Mouse (Mus musculus): Measurements from ENCODE around the gene Crtc3. TPM values are rescaled to one million over a fixed set of nuclear protein-coding genes. Genes with fewer than 3 reads are reported as not detected.

Crtc3 gene
- polyA plus RNA-seq, 1 experiment from 2014 or later: 16.6 TPM

- Histone ChIP-seq H3K36me3 (ENCODE audit: control insufficient read depth, insufficient read depth, low read length) (no peaks in the 10 kb centered on the region), H3K4me3 (ENCODE audit: low read depth, low read length) (no peak overlapping the region), H3K4me2 (no peak overlapping the region), H3K27me3 (replicated peaks; ENCODE audit: control insufficient read depth, insufficient read depth, low read length) (no peaks in the 10 kb centered on the region), H3K4me1 (replicated peaks; ENCODE audit: control insufficient read depth, insufficient read depth, low read length) (peaks cover 7% of the 10 kb centered on the region; the same call in 1 of the 2 replicates), H3K27ac (ENCODE audit: low read depth, low read length) (no peak overlapping the region), H3K9me3 (ENCODE audit: control insufficient read depth, low read length) (no peaks in the 10 kb centered on the region), H3K9ac (ENCODE audit: low read depth, low read length) (no peak overlapping the region)
- DNase-seq (ENCODE audit: low spot score) (no peak), ATAC-seq (replicated peaks; ENCODE audit: low FRiP score) (no peak)
- 83% methylated on average over 5 of the region's 5 CpGs for WGBS
Observed at GRCm38 (mm10) chr7:80654926-80655325, 33.8 kb downstream of the Crtc3 start.

GRCm38 (mm10) chr7:80654393-80654792, 34.3 kb downstream of the Crtc3 start:
- DNase-seq (ENCODE audit: low spot score) (no peak), ATAC-seq (replicated peaks; ENCODE audit: low FRiP score) (no peak)
- WGBS: 83% methylated on average over 7 of the region's 7 CpGs
- Histone ChIP-seq H3K4me3 (ENCODE audit: low read depth, low read length) (no peak overlapping the region), H3K27ac (ENCODE audit: low read depth, low read length) (no peak overlapping the region), H3K9me3 (ENCODE audit: control insufficient read depth, low read length) (no peaks in the 10 kb centered on the region), H3K36me3 (ENCODE audit: control insufficient read depth, insufficient read depth, low read length) (no peaks in the 10 kb centered on the region), H3K9ac (ENCODE audit: low read depth, low read length) (no peak overlapping the region), H3K27me3 (replicated peaks; ENCODE audit: control insufficient read depth, insufficient read depth, low read length) (no peaks in the 10 kb centered on the region), H3K4me2 (no peak overlapping the region), H3K4me1 (replicated peaks; ENCODE audit: control insufficient read depth, insufficient read depth, low read length) (peaks cover 5% of the 10 kb centered on the region; the same call in 1 of the 2 replicates)

GRCm38 (mm10) chr7:80653971-80654370, 34.7 kb downstream of the Crtc3 start:
- no peak overlapping the region for H3K9ac ChIP-seq (ENCODE audit: low read depth, low read length)
- H3K4me2 ChIP-seq: no peak overlapping the region
- H3K9me3 ChIP-seq (ENCODE audit: control insufficient read depth, low read length): no peaks in the 10 kb centered on the region
- no peaks in the 10 kb centered on the region for H3K36me3 ChIP-seq (ENCODE audit: control insufficient read depth, insufficient read depth, low read length)
- H3K4me1 ChIP-seq (replicated peaks; ENCODE audit: control insufficient read depth, insufficient read depth, low read length): peaks cover 5% of the 10 kb centered on the region; the same call in 1 of the 2 replicates
- no peak for DNase-seq (ENCODE audit: low spot score)
- H3K27me3 ChIP-seq (replicated peaks; ENCODE audit: control insufficient read depth, insufficient read depth, low read length): no peaks in the 10 kb centered on the region
- WGBS: 90% methylated on average over 7 of the region's 7 CpGs
- no peak overlapping the region for H3K4me3 ChIP-seq (ENCODE audit: low read depth, low read length)
- no peak for ATAC-seq (replicated peaks; ENCODE audit: low FRiP score)
- H3K27ac ChIP-seq (ENCODE audit: low read depth, low read length): no peak overlapping the region

GRCm38 (mm10) chr7:80653077-80653476, 35.6 kb downstream of the Crtc3 start:
- Histone ChIP-seq H3K9ac (ENCODE audit: low read depth, low read length) (no peak overlapping the region), H3K9me3 (ENCODE audit: control insufficient read depth, low read length) (no peaks in the 10 kb centered on the region), H3K4me2 (no peak overlapping the region), H3K4me3 (ENCODE audit: low read depth, low read length) (no peak overlapping the region), H3K27ac (ENCODE audit: low read depth, low read length) (no peak overlapping the region), H3K27me3 (replicated peaks; ENCODE audit: control insufficient read depth, insufficient read depth, low read length) (no peaks in the 10 kb centered on the region), H3K4me1 (replicated peaks; ENCODE audit: control insufficient read depth, insufficient read depth, low read length) (peaks cover 5% of the 10 kb centered on the region; the same call in 1 of the 2 replicates), H3K36me3 (ENCODE audit: control insufficient read depth, insufficient read depth, low read length) (no peaks in the 10 kb centered on the region)
- DNase-seq (ENCODE audit: low spot score) (no peak), ATAC-seq (replicated peaks; ENCODE audit: low FRiP score) (no peak)
- WGBS: 81% methylated on average over 10 of the region's 10 CpGs

- H3K4me3 ChIP-seq (ENCODE audit: low read depth, low read length): no peak overlapping the region
- H3K4me2 ChIP-seq: no peak overlapping the region
- H3K27me3 ChIP-seq (replicated peaks; ENCODE audit: control insufficient read depth, insufficient read depth, low read length): no peaks in the 10 kb centered on the region
- no peak overlapping the region for H3K27ac ChIP-seq (ENCODE audit: low read depth, low read length)
- WGBS: 54% methylated on average over 5 of the region's 5 CpGs
- no peaks in the 10 kb centered on the region for H3K36me3 ChIP-seq (ENCODE audit: control insufficient read depth, insufficient read depth, low read length)
- H3K9ac ChIP-seq (ENCODE audit: low read depth, low read length): no peak overlapping the region
- ATAC-seq (replicated peaks; ENCODE audit: low FRiP score) (no peak), DNase-seq (ENCODE audit: low spot score) (no peak)
- H3K4me1 ChIP-seq (replicated peaks; ENCODE audit: control insufficient read depth, insufficient read depth, low read length): peaks cover 11% of the 10 kb centered on the region
- H3K9me3 ChIP-seq (ENCODE audit: control insufficient read depth, low read length): no peaks in the 10 kb centered on the region
Observed at GRCm38 (mm10) chr7:80652289-80652688, 36.4 kb downstream of the Crtc3 start.

- H3K27me3 ChIP-seq (replicated peaks; ENCODE audit: control insufficient read depth, insufficient read depth, low read length): no peaks in the 10 kb centered on the region
- H3K4me2 ChIP-seq: peak overlapping the region; percentile 32; the same call in 1 of the 2 replicates
- no peaks in the 10 kb centered on the region for H3K9me3 ChIP-seq (ENCODE audit: control insufficient read depth, low read length)
- H3K27ac ChIP-seq (ENCODE audit: low read depth, low read length): no peak overlapping the region
- peaks cover 32% of the 10 kb centered on the region for H3K4me1 ChIP-seq (replicated peaks; ENCODE audit: control insufficient read depth, insufficient read depth, low read length)
- 0 out of 2 replicates have a peak overlapping the region, but pooled peaks have one; percentile 18 for H3K9ac ChIP-seq (ENCODE audit: low read depth, low read length)
- WGBS: 63% methylated on average over 7 of the region's 7 CpGs
- DNase-seq (ENCODE audit: low spot score): no peak
- no peaks in the 10 kb centered on the region for H3K36me3 ChIP-seq (ENCODE audit: control insufficient read depth, insufficient read depth, low read length)
- ATAC-seq (replicated peaks; ENCODE audit: low FRiP score): no peak
- no peak overlapping the region for H3K4me3 ChIP-seq (ENCODE audit: low read depth, low read length)
Observed at GRCm38 (mm10) chr7:80647437-80647871, 41.2 kb downstream of the Crtc3 start.

- Histone ChIP-seq H3K4me1 (replicated peaks; ENCODE audit: control insufficient read depth, insufficient read depth, low read length) (peaks cover 43% of the 10 kb centered on the region), H3K27me3 (replicated peaks; ENCODE audit: control insufficient read depth, insufficient read depth, low read length) (no peaks in the 10 kb centered on the region), H3K9me3 (ENCODE audit: control insufficient read depth, low read length) (no peaks in the 10 kb centered on the region), H3K4me3 (ENCODE audit: low read depth, low read length) (no peak overlapping the region), H3K36me3 (ENCODE audit: control insufficient read depth, insufficient read depth, low read length) (no peaks in the 10 kb centered on the region), H3K4me2 (no peak overlapping the region), H3K9ac (ENCODE audit: low read depth, low read length) (no peak overlapping the region), H3K27ac (ENCODE audit: low read depth, low read length) (peak overlapping the region; percentile 43; the same call in 1 of the 2 replicates)
- peak; percentile 76 for ATAC-seq (replicated peaks; ENCODE audit: low FRiP score)
- 54% methylated on average over 10 of the region's 10 CpGs for WGBS
- no peak for DNase-seq (ENCODE audit: low spot score)
Observed at GRCm38 (mm10) chr7:80646093-80647025, 42.3 kb downstream of the Crtc3 start.

GRCm38 (mm10) chr7:80642976-80643666, 45.6 kb downstream of the Crtc3 start:
- no peak overlapping the region for H3K9ac ChIP-seq (ENCODE audit: low read depth, low read length)
- peaks cover 53% of the 10 kb centered on the region for H3K4me1 ChIP-seq (replicated peaks; ENCODE audit: control insufficient read depth, insufficient read depth, low read length)
- ATAC-seq (replicated peaks; ENCODE audit: low FRiP score): no peak
- no peaks in the 10 kb centered on the region for H3K9me3 ChIP-seq (ENCODE audit: control insufficient read depth, low read length)
- 48% methylated on average over 8 of the region's 8 CpGs for WGBS
- no peaks in the 10 kb centered on the region for H3K36me3 ChIP-seq (ENCODE audit: control insufficient read depth, insufficient read depth, low read length)
- no peak overlapping the region for H3K4me2 ChIP-seq
- no peaks in the 10 kb centered on the region for H3K27me3 ChIP-seq (replicated peaks; ENCODE audit: control insufficient read depth, insufficient read depth, low read length)
- no peak overlapping the region for H3K4me3 ChIP-seq (ENCODE audit: low read depth, low read length)
- no peak overlapping the region for H3K27ac ChIP-seq (ENCODE audit: low read depth, low read length)
- no peak for DNase-seq (ENCODE audit: low spot score)
